Mouse (Mus musculus): Measurements from ENCODE around the gene Sucla2.
"Not testable (repeated sequence)": the region's sequence is repeated elsewhere in the genome, so short reads cannot be mapped to it uniquely, and the experiment has no call there.

Gene Sucla2

GRCm38 (mm10) chr14:73509765-73510423 is 15.2 kb upstream of the Sucla2 start, which contains the start of gene Med4:
Gene Med4 (plus strand): TSS chr14:73510025.
- DNase-seq (ENCODE audit: low read depth), result peak; percentile 89

- DNase-seq (ENCODE audit: low read depth), result no peak
Observed at GRCm38 (mm10) chr14:73524136-73524535, 983 bp upstream of the Sucla2 start.

- not testable (repeated sequence) for DNase-seq (ENCODE audit: low read depth)
Observed at GRCm38 (mm10) chr14:73528661-73529060, 3.5 kb downstream of the Sucla2 start.

- DNase-seq (ENCODE audit: low read depth), result no peak
Observed at GRCm38 (mm10) chr14:73533755-73534465, 8.8 kb downstream of the Sucla2 start.

- no peak for DNase-seq (ENCODE audit: low read depth)
Observed at GRCm38 (mm10) chr14:73535641-73536040, 10.5 kb downstream of the Sucla2 start.

GRCm38 (mm10) chr14:73543781-73544180 is 18.7 kb downstream of the Sucla2 start:
- DNase-seq (ENCODE audit: low read depth), result no peak

GRCm38 (mm10) chr14:73547034-73547433 is 21.9 kb downstream of the Sucla2 start:
- no peak for DNase-seq (ENCODE audit: low read depth)

GRCm38 (mm10) chr14:73548051-73548450 is 22.9 kb downstream of the Sucla2 start, which contains the start of gene Nudt15:
Gene Nudt15 (minus strand): TSS chr14:73548242.
- no peak for DNase-seq (ENCODE audit: low read depth)

GRCm38 (mm10) chr14:73550291-73550690 is 25.2 kb downstream of the Sucla2 start:
- DNase-seq (ENCODE audit: low read depth), result no peak

- DNase-seq (ENCODE audit: low read depth), result no peak
Observed at GRCm38 (mm10) chr14:73550732-73551131, 25.6 kb downstream of the Sucla2 start.

GRCm38 (mm10) chr14:73551164-73551563 is 26.0 kb downstream of the Sucla2 start:
- DNase-seq (ENCODE audit: low read depth), result no peak

GRCm38 (mm10) chr14:73552341-73553121 is 27.4 kb downstream of the Sucla2 start:
- DNase-seq (ENCODE audit: low read depth), result peak; percentile 73

- no peak for DNase-seq (ENCODE audit: low read depth)
Observed at GRCm38 (mm10) chr14:73553122-73553696, 28.1 kb downstream of the Sucla2 start.

GRCm38 (mm10) chr14:73569831-73570230 is 44.7 kb downstream of the Sucla2 start:
- DNase-seq (ENCODE audit: low read depth), result not testable (repeated sequence)

- no peak for DNase-seq (ENCODE audit: low read depth)
Observed at GRCm38 (mm10) chr14:73571143-73571542, 46.0 kb downstream of the Sucla2 start.

- DNase-seq (ENCODE audit: low read depth), result no peak
Observed at GRCm38 (mm10) chr14:73574053-73574452, 48.9 kb downstream of the Sucla2 start.

GRCm38 (mm10) chr14:73576336-73576735 is 51.2 kb downstream of the Sucla2 start:
- DNase-seq (ENCODE audit: low read depth), result no peak

- DNase-seq (ENCODE audit: low read depth), result no peak
Observed at GRCm38 (mm10) chr14:73588080-73588479, 63.0 kb downstream of the Sucla2 start.

- DNase-seq (ENCODE audit: low read depth), result no peak
Observed at GRCm38 (mm10) chr14:73592166-73592565, 67.0 kb downstream of the Sucla2 start.

GRCm38 (mm10) chr14:73599720-73600119 is 74.6 kb downstream of the Sucla2 start:
- no peak for DNase-seq (ENCODE audit: low read depth)

GRCm38 (mm10) chr14:73607732-73608131 is 82.6 kb downstream of the Sucla2 start:
- DNase-seq (ENCODE audit: low read depth), result no peak

All from fibroblast of lung, adult 2 months (primary cell).